Mouse (Mus musculus): ENCODE results near the gene Nup188.

The Nup188 gene

DNA sequence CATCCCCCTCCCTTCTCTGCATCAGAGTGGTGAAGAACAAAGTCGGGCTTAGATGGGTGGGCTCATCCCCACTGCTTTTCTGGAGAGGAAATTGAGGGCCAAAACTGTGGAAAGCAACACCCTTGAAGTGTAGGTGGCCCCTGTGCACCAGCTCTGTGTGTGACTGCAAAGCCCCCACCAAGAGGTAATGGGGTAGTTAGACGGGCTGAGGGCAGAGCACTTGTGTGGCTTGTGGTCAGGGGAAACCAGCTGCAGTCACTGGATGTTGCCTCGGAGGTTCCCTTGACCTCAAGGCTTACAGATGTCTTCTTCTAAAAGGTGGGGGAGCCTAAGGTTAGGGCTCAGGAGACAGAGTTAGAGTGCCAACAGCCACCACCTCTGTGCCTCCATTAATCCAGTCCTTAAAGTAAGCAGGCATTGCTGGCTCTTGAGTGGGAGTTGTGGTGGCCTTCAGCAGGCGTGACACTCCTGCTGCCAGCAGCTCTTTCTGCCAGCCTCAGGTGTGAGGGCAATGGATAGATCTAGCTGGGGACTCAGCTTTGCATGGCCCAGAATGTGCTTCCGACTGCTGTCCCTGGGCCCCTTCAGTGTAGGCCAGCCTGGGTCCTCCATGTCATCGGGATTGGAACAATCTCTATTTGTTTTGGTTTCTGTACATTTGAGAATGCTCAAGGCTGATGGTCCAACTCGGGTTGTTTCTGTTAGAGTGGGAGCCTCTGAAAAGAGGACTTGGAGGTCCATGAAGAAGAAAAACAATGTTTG is 28.3 kb upstream of the Nup188 start:
- no peak for DNase-seq

GRCm38 (mm10) chr2:30258600-30258999 is 27.6 kb upstream of the Nup188 start:
- DNase-seq: no peak

DNA sequence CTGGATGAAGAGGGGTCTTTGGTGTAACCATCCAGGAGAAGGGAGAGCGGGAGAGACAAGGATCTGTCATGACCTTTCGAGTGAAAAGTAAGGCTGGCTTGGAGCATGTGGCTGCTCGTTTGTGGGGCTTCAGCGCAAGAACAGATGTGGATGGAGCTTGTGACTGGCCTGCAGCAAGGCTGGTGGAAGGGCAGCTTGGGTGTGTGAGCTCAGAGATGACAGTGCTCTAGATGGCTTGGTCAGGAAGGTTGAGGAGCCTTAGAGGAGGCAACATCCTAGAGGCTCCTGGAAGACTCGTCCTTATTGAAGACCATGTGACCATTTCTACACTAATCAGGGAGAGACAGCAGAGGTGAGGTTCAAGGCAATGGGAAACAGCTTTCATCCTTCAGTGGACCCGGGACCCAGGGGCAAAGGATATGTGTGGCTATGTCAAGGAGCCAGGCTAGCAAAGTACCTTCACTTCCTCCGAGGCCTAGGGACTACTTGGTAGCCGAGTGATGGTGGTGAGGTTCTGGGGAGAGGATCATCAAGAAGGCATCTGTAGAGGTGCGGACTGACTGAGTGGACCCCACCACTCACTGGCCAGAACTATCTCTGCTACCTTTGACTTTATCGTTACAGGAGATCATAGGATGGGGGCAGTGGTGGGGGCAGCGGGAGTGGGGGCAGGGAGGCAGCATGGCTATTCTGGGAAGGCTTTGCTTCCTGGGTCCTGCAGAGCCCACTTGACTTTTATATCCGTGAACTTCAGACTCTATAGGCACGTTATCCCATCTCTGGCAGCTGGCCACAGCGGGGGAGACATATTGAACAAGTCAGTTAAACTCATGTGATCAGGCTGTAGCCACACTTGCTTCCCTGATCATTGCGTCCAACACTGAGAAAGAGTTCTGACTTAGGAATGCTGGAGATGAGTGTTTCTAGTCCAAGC is 26.8 kb upstream of the Nup188 start:
- DNase-seq: no peak

GRCm38 (mm10) chr2:30261064-30261736 is 25.0 kb upstream of the Nup188 start:
- no peak for DNase-seq

GRCm38 (mm10) chr2:30261921-30262839 is 24.0 kb upstream of the Nup188 start:
- DNase-seq: peak in 1 of 2 experiments; percentile 47

DNA sequence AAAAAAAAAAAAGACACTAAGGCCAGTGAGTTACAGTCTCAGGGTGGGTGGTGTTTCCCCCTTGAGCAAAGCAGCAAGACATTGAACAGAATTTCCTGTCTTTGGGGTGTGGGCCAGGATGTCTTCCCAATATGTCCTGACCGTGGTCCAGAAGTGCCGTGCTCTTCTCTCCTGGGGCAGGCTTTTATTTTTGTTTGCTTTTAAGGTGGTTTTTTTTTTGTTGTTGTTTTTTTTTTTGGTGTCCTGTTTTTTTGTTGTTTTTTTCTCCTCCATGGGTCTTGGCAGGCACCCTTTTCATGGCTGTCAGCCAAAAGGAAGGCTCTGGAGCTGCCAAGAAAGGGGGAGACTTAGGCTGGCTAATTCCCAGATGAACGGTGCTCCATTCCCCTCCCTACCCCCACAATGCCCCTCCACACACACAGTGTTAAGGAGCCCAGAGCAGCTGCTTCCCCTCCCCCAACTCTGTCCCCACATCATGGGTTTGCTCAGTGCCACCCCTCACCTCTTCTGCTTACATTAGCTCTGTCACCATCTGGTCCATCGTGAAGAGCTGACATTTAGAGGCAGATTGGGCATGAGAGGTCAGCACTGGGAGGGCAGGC is 23.3 kb upstream of the Nup188 start:
- DNase-seq: peak; percentile 70 to 80

DNA sequence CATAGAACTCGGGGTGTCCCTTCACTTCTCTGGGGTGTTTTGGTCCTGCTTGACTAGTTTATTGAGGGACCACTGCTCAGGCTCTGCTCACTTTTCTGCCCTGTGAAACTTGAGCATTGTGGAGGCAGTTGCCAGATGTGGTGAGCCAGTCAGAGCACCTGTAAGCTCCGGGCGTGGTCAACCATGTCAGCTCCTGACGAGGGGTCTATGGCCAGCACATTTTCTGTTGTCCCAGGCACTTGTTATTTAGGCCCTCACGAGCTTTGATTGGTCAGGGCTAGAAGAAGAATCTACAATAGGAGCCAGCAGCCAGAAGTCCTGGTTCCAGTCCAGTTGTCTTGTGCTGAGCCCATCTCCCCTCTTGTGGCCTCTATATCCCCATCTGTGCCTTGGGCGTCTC is 22.4 kb upstream of the Nup188 start:
- no peak for DNase-seq

DNA sequence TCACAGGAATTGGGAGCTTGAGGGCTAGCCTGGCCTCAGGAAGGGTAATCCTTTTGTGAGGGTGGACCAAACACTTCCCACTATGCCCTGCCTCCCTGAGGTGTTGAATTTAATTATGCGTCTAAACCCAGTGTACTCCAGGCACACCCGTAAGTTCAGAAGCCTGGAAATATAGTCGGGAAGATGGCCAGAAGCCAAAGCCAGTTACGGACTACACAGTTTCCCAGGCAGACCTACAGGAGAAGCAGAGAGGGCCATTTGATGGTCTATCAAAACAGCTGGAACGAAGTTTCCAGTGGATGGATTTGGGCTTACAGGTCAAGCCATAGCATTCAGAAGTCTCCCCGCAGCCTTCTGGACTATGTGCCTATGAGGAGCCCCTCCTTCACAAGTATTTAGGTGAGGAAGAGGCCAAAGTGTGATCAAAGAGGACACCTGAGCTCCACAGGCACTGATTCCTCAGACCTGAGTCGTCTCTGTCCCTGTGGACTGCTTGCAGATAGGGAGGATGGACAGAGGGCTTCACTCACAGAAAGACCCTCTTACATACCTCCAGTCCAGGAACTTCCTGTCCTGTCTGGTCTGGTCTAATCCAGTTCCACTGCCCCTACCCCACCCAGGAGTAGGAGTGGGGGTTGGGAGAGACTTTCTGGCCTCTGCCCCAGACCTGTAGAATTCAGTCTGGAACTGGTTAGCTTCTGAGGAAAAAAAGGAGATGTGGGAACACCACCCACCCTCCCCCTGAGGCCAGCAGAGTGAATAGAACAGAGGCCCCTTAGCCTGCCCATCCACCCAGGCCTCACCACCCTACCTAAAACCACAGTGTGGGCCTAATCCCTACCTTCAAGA is 21.3 kb upstream of the Nup188 start:
- DNase-seq: no peak

- peak; percentile 74 to 76 for DNase-seq
These were observed 20.4 kb upstream of the Nup188 start, which contains the start of gene Phyhd1 for GRCm38 (mm10) chr2:30265767-30266253. Gene Phyhd1 (plus strand): TSS chr2:30266203.

GRCm38 (mm10) chr2:30266392-30266941 is 19.7 kb upstream of the Nup188 start:
- DNase-seq: peak; percentile 53

GRCm38 (mm10) chr2:30267466-30267865 is 18.7 kb upstream of the Nup188 start:
- DNase-seq: no peak

DNA sequence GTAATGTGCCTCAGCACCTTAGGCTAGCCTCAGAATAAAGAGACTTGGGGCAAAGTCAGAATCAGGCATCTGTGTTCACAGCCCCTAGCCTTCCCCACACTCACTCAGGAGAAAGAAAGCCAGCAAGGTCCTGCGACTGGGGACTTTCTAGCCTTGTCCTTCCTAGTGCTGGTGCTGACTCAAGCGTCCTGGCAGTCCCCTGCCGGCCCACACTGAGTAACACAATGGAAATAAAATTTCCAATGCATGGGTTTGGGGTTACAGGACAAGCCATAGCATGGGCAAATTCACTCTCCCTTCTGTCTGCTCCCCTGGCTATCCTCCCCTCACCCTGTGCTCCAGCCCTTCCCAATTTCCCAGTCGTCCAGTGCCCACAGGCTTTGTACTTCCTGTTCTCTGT is 17.8 kb upstream of the Nup188 start:
- DNase-seq: no peak

DNA sequence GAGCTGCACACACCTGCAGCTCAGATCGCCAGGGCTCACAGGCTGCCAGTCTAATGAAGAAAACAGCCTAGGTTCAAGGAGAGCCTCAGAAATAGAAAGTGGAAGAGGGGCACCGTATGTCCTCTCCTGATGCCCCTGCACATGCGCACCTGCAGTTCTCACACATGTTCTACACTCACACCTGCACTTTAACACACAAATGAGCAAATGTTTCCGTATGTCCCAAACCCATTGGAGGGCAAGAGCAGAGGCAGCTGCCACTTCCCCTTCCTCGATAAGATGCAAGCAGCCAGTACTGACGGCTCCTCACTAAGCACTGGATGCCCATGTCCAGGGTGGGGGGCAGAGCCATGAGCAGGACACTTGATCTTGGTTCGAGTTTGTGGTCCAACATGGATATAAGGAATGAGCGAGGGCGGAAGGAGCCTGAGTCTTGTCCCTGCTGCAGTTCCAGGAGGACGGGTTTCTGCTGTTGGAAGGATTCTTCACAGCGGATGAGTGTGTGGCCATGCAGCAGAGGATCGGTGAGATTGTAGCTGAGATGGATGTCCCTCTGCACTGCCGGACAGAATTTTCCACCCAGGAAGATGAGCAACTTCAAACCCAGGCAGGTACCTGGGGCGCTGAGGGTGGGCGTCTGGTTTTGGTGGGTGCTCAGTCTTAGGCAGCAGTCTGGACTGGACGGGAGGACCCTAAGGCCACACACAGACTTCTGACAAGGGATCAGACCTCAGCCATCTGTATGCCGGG is 16.8 kb upstream of the Nup188 start:
- DNase-seq: no peak

DNA sequence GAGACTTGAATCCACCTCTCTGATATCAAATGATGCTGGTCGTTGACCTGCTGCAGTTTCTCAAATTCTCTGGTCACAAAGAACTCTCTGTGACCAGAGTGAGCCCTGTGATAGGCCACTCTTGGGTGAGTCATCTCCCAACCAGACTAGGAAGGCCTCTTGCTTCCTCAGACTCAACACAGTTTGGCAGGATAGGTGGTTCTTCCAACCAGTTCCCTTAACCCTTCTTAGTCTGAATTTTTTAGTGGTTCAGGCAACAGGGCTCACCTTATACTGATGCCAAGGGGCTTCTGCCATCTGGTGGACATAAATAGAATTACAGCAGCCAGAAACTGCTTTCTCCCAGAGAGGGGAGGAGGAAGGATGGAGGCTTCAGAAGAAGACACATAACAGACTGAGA is 16.1 kb upstream of the Nup188 start:
- DNase-seq: peak; percentile 79 to 85

DNA sequence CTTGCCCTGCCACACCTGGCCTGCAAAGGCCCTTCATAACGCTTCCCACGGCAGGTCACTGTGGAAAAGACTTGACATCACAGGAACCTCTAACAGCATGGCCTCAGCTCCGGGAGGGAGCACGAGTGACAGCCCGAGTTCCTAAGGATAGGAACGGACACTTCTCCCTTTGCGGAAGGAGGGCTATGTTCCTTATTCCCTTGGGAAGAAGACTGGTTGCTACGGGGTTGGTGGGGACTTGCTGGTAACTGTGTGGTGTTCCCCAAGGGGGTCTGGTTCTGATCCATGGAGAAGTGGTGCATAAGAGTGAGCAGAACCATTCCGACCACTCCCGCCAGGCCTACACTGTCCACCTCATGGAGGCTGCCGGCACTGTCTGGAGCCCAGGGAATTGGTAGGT is 5.5 kb upstream of the Nup188 start, which contains the start of gene Gm28038:
Gm28038 (plus strand) TSS at position 301 of the 400 bp plus-strand sequence.
- DNase-seq: no peak

DNA sequence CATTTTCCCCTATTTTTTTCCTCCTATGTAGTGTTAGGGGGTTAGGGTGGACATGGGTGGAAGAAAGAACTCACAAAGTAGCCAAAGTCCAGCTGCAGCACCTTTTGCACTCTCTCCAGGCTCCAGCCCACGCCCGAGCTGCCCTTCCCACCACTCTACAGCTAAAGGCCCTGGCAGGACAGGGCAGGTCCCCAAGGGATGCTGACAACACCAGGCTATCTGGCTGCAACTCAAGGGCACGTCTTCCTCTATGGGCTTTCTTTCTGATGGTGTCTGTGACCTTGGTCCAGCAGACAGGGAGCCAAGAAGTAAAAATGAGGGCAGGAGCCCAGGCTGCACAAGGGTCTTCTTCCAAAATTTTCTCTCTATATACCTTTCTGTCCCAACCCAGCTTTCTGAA is 4.5 kb upstream of the Nup188 start:
- DNase-seq: no peak

DNA sequence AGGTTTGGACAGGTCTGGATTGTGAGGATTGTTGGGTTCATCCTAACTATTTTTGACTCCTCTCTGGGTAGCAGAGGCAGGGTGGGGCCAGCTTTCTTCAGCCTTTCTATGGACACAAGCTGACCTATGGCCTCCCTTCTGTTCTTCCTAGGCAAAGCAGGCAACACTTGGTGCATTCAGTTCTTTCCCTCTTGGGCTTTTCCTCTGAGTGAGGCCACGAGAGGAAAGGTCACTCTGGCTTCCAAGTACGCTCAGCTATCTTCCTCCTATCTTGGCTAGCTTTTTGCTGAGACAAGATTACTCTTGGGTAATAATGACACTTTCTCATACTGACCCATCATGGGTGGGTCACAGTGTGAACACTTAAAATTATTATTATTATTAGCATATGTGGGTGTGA is 3.0 kb upstream of the Nup188 start:
- no peak for DNase-seq

DNA sequence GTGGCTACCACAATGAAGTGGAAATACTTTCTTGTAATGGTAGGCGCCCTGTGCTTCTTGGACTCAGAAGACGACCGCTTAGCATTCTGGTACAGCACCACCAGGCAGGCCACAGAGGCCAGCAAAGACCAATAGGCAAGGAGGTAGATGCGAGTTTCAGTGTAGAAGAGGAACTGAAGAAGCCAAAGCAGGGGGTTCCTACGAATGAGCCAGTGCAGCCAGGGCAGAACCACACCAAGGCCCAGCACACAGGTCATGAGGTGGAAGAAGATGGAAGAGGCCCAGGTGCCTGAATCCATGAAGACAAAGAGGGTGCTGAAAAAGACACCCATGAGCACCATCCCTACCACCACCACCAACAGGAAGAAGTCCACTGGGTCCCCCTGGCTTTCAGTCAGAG is 1.2 kb upstream of the Nup188 start:
- DNase-seq: no peak

GRCm38 (mm10) chr2:30285416-30286181 is 598 bp upstream of the Nup188 start:
- peak in 1 of 2 experiments; percentile 42 for DNase-seq

Data from cerebellum, adult 18-20 months (tissue).